Mouse (Mus musculus) lung, postnatal 10 days (tissue): ENCODE measurements around the gene Cdh1.
"Not testable (repeated sequence)": the region's sequence is repeated elsewhere in the genome, so short reads cannot be mapped to it uniquely, and the experiment has no call there.

Experiments
- DNase-seq: peaks from one replicate; pipeline ENCODE4 v3.0.0; 2021

Cdh1 gene

DNA sequence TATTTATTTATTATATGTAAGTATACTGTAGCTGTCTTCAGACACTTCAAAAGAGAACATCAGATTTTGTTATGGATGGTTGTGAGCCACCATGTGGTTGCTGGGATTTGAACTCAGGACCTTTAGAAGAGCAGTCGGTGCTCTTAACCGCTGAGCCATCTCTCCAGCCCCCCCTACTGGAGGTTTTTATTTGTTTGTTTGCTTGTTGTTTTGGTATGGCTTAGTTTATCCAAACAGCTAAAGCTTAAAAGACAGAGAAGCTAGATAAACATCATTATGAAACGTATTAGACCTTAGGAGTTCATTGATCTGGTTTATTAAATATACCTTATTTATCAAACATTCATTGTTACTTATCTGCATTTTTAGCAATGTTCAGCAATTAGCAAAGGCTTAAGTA is 7.5 kb upstream of the Cdh1 start:
- DNase-seq, result not testable (repeated sequence)

DNA sequence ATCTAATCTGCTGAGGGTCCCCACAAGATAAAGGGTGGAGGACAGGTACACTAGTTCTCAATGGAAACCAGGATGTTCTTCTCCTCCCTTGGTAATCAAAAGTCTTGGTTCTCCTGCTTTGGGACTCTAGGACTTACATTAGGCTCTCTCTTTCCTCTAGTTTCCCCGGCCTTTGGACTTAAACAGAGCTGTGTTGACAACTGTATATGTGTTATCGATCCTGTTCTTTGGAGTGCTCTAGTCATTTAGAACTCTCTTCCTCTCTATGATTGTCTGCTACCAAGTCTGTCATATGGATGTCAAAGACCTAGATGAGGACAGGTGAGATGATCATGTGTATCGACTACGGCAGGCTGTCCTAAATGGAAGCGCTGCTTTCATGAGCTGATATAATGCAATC is 6.1 kb upstream of the Cdh1 start:
- no peak for DNase-seq

DNA sequence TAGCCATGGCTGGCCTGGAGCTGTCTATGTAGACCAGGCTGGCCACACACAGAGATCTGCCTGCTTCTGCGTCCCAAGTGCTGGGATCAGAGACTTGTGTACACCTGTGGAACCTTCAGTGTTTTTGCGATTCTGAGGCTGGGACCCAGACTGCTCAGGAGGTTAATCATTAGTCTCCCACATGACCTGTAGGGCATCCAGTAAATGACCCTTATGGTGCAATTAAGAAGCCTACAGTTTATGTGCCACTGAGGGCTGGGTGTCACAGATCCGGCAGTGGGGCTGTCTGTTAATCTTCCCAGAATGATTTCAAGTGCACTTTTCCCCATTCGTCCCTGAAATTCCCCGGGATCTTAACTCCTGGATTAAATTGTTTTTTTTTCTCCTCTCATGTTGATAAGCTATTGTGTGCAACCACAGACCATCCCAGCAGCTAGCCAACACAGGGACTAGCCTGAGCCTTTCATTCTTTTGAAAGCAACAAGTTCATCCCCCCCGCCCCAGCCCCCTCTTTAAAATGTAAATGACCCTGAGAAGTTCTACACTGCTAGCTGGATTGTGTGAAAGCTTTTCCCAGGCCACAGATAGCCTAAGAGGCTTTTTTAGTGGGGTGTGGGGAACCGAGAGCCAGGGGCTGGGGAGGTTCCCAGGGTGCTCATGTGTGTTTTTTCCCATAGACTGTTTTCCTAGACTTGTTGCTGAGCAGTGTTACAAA is 3.7 kb upstream of the Cdh1 start:
- DNase-seq, result no peak

DNA sequence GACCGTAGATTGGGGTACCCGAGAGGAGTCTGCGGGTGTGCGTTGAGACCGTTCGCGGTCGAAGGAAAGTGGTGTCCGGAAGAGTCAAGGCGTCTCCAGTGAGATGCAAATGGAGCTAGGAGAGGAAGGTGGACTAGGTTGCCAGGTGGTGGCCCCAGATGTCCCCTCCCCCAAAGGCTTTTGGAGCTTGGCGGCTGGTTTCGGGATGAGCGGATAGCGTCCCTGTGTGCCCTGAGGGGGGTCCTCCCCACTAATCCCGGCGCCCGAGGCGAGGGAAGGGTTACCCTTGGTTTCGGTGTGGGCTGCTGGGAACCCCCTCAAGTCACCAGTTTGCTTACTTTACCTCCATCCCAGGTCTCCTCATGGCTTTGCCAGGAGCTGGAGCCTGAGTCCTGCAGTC is 782 bp downstream of the Cdh1 start:
- no peak for DNase-seq

DNA sequence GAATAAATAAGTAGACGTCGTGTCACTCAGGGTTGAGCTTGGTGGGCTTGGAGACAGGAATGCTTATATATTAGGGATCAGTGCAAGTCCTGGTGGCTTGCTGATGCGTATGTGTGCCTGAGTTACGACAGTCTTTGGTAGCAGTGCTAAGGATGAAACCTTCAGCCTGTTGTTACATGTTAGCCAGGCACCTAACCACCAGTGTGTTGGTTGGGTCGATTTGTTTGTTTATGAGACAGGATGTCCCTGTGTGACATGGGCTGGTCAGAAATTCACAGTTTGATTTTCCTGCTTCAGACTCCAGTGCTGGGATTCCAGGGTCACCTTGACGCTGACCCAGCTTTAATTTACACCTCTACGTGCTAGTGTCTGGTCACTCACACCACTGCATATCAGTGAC is 2.5 kb downstream of the Cdh1 start:
- DNase-seq, result no peak

DNA sequence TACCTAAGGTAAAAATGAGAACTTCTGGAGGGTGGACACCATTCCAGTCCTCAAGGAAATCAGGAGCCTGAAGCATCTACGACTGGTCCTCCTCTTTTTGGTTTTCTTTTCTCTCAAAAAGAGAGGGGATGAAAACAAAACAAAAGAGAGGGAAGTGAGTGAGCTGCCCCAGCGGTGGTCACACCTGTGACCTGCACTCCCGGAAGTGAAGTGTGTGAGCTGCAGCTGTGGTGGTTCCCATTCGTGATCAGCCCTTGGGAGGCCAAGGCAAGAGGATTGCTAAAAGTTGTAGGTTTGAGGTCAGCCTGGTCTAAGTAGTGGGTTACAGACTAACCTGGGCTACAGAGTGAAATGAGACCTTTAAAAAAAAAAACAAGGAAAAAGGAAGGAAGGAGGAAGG is 3.0 kb downstream of the Cdh1 start:
- no peak for DNase-seq

DNA sequence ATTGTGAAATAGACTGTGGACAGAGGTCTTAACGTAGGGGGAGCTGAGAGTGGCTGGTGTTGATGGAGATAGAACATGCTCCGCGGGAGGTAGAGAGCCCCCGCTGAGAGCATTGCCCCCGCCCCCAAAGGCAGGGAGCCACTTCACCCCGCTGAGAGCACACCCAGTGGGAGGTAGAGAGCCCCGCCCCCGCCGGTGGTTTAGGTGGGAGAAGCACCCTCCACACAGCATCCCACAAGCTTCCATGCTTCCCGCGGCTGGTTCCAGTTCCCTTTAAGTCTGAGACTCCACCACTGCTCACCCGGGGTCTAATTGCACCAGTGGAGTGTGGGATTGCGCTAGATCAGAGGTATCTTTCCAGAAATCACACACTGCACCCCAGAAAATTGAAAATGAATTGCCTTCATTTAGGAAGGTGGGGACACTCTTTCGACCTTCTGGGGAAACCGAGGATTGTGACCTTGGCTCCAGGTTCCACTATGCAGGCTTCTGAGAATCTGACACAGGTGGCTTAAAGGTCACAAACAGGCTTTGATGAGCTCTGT is 3.5 kb downstream of the Cdh1 start:
- no peak for DNase-seq

DNA sequence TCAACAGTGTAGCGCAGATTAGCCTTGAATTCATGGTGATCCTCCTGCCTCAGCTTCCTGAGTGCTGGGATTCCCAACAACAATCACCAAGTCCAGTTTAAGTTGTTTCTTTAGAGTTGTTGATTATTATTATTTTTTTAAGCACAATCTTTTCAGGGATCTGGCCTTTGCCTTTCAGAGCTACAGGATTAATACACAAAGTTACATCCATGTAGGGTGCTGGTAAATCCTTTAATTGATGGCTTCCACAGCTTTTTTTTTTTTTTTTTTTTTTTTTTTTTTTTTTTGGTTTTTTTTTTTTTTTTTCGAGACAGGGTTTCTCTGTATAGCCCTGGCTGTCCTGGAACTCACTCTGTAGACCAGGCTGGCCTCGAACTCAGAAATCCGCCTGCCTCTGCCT is 4.6 kb downstream of the Cdh1 start:
- not testable (repeated sequence) for DNase-seq

DNA sequence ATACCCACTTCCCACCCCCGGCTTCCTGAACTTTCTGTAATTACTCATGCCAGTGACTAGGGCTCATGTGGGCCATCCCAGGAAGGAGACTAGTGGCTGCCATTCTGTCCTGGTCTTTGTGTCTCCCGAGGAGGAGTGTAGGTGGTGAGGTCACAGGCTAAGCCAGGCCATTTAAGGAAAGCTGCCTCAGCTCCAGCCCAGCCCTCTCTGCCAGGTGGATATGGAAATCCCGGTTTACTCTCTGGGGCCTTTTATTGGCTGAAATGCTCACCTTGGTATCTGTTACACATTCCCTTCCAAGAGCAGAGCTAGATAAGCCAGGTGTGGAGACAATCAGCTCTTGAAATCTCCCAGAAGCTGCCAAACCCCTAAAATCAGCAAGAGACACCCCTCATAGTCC is 5.3 kb downstream of the Cdh1 start:
- no peak for DNase-seq

DNA sequence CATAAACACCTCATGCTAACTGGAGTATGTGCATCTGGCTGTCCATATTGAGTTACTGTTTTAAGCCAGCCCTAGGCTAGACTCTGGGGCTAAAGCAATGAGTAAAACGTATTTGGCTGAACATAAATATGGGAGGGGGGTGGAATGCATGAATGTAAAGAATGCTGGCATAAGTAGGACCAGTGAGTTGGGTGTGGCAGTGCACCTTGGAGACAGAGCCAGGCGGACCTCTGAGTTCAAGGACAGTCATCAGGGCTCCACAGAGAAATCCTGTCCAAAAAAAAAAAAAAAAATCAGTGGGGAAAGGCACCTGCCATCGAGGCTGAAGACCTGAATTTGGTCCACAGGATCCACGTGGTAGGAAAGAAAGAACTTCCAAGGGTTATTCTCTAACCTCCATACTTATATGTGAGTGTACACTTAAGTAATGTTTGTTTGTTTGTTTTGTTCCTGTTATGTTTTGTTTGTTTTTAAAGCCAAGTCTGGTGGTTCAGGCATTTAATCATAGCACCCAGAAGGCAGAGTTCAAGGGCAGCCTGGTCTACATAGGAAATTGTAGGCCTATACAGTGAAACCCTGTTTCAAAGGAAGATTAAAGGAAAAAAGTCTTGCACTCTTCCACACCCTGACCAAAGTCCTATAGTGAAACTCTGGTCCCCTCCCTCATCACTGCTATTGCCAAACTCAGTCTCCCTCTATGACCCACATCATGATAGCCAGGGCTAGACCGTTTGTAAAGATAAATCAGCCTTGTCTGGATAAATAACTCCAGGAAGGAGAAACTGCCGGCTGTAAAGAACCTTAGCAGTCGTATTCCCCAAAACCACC is 6.1 kb downstream of the Cdh1 start:
- DNase-seq, result no peak

DNA sequence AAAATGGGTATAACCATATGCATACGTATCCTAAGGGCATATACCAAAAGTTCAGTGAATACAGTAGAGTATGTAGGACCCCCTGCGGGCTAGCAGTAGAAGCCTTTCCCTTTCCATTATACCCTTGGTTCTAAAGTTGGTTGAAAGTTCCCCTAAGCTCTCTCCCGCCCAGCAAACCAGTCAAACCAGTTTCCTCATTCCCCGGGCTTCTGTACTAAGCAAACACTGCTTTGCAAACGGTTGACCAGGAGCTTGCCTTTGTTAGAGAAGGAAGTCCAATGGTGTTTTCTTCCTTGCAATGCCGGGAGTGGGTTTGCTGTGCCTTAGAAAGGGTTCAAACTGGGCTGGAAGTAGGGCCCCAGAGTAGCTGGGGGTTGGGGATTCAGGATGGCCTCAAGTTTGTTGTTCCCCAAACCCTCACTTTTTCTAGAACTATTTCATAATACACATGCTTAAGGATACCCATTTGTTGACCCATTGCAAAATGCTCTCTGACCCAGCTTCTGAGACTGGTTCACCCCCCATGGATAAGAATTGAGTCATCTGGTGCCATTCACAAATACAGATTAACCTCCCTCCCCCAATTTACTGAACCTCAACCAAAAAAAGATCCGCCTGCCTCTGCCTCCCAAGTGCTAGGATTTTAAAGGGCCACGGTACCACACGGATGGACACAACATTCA is 7.9 kb downstream of the Cdh1 start:
- peak; percentile 55 for DNase-seq

DNA sequence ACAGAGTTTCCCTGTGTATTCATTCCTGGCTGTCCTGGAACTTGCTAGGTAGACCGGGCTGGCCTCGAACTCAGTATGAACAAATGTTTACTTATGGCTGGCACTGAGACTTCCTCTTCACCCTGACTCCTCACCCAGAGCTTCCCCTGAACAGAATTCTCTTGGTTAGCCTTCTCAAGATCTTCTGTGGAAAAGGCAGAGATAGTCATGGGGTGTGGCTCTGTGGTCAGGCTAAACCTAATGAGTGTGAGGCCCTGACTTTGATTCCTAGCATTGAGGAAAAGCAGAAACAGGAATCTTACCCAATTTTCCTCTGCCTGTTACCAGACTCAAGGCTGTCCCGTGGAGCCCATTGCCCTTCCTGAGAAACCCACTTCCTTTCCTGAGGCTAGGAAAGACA is 8.9 kb downstream of the Cdh1 start:
- DNase-seq, result no peak

DNA sequence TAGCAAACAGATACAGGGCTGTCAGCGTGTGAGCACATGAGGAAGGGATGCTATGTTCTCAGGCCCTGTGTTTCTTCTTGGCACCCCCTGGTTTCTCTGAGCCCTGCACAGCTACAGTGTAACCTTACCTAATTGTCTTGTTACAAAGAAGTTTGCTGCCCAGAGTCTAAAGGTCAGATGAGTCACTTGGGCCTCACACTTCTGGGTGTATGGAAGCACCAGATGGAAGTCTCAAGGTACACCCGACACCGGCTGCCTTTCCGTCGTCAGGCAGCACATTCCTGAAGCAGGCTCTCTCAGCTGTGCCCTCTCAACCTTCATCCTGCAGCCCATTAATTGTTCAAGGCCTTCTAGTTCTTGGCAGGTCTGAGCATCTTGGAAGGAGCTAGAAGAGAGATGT is 11.6 kb downstream of the Cdh1 start:
- no peak for DNase-seq

DNA sequence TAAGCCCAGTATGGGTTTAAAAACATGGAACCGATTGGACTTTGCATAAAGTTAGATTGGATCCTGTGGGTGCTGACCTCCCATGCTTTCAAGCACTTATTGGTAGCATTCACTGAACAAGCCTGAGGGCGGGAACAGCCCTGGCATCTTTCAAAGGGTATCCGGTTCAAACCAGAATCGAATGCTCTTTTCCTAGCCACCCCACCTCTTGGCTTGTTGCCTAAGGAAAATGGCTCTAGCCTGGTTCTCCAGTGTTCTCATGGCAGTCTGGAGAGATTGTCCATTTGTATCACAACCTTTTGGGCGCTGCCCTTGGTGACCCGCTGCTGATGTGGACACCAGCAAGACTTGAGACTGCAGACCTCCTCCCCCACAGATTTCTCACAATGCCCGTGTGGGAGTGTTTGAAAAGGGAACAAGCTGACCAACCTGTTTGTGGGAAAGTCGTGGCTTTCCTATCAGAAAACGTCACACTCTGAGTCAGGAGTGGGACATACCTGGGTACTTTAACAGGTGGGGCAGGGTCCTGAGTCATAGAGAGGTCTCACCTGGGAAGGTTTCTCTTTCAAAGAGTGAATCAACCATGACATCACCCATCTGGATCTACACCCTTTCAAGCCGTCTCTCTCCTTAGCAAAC is 12.6 kb downstream of the Cdh1 start:
- peak; percentile 32 for DNase-seq

DNA sequence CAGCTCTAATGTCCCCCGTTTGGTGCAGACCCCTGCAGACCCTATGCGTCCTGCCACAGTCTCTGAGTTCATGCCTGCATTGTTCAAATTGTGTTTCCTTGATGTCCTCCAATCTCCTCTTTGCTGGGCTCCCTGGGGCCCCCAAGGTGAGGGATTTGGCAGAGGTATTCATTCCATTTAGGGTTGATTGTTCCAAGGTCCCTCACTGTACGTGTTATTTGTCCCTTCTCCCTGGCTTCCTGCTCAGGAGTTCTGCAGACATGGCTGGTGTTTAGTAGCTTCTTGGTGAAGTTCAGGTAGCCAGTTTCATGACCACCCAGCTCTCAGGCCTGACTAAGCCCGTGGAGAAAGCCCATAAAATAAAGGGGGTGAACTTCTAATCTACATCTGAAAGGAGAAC is 13.5 kb downstream of the Cdh1 start:
- no peak for DNase-seq

DNA sequence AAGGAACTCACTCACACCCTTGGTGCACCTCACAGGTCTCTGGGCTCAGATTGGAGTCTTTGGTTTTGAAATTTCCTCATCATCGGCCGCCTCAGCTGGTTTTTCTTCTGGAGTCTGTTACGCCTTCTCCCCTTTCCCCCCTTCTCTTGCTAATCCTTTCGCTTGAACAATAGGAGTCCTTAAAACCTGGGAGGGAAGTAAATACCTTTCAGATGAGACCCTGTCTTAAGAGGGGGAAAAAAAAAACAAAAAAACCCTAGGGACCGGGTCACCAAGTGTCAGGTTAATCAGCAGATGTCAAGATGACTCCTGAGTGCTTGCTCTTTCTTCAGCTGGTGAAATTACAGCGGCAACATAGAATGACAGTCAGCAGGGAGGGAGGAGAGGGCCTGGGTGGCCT is 14.0 kb downstream of the Cdh1 start:
- DNase-seq, result no peak

DNA sequence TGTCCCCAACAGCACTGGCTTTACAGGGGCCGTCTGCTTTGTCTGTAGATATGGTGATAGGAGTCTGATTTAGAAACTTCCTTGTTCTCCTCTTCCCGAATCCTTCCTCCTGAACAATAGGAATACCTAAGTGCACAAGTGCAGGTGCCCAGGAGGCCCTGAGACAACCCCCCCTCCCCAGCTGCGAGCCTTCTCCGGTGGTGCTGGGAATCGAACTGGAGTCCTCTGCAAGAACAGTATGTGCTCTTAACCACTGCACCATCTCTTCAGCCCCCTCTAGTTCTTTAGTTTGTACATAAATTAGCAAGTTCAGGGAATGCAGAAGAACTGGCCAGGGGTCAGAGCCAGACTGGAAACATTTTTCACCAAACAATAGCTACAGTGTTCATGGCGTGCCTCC is 14.7 kb downstream of the Cdh1 start:
- DNase-seq, result no peak

DNA sequence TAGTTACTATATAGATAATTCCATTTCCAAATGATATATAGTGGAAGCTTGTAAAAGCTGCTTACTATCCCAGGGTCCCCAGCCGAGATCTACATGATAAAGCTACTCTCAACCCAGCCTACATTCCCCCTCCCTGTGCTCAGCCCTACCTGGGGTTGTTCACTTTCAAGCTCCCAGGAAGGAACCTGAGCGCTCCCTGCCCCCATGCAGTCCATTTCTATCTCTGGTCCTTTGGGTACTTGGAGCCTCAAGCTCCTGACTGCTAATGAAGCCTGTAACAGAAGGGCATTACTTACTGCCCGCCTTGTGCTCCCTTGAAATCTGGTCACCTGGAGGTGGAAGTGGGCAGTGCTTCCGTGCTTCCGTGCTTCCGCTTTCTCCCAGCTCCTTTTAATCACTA is 15.2 kb downstream of the Cdh1 start:
- no peak for DNase-seq

DNA sequence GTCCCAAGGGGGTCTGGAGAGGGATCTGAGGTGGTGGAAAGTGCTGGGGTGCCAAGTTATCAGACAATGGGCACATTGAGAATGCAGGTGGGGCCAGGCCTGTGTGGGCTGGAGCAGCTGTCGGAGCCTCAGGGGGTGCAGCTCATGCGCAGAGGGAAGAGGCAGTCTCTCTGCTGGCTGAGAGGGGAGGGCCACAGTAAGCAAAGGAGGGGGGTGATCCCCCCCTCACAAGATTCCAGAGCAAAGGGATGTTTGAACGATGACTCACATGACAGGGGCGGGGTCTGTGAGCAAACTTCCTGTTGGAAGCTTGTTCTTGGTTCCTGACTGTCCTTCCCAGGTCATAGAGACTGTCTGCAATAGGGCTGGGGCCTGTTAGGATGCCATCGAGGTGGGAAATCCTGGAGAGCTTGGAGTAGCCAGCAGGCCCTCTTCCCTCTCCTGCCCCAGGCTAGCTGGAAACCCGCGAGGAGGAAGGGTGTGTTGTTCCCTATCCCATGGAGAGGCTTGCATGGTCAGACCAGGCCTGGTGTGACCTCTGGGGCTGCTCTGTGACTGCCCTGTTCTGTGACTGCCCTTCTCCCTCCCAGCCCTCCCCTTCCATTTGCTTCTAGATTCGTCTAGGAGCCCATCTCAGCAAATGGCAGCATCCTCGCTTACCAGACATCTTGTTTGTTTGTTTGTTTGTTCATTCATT is 16.5 kb downstream of the Cdh1 start:
- DNase-seq, result peak; percentile 88

DNA sequence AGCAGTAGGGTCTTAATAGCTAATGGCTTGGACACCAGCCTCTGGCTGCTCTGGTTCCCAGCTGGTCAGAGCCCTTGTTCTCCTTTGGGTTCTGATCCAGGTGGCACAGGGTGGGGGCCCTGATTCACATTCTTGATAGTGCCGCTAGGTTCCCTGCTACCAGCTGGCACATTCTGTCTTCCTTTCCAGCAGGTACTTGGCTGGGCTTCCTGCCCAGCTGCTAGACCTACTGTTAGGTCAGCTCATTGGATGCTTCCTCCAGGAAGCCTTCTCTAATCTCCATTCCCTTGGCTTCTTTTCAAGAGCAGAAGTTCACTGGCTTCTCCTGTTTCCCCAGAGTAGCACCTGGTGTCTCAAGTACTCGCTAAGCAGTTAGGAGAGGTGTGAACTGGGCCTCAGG is 17.3 kb downstream of the Cdh1 start:
- no peak for DNase-seq

DNA sequence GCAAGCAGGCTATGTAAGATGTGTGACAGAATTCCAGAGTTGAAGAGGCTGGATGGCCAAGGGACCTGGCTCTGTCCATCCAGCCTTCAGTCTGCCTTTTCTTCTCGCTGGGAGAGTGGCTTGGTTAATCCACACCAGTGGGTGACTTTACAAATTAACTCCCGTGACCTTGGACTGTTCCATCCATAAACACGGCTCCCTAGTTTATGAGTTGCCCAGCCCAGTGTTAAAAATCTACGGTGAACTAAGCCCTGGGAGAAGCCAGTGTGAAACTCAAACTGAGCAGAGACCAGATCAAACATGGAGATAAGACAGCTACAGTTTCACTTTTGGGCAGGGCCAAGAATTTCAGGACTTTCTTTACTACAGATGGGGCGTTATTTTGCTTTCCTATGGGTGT is 19.9 kb downstream of the Cdh1 start:
- DNase-seq, result no peak

DNA sequence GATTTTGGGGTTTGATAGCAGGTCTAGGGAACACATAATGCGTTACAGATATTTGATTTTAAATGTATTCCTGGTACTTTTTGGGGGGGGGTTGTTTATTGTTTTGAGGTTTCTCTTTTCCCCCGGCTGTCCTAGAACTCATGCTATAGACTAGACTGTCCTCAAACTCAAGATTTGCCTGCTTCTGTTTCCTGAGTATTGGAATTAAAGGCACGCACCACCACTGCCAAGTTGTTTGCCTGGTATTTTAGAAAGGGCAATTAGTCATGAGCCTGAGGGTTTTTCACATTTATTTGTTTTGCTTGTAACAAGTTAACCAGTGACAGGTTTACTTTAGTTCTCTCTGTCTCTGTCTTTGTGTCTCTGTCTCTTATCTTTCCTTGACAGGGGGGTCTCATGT is 20.3 kb downstream of the Cdh1 start:
- DNase-seq, result no peak

DNA sequence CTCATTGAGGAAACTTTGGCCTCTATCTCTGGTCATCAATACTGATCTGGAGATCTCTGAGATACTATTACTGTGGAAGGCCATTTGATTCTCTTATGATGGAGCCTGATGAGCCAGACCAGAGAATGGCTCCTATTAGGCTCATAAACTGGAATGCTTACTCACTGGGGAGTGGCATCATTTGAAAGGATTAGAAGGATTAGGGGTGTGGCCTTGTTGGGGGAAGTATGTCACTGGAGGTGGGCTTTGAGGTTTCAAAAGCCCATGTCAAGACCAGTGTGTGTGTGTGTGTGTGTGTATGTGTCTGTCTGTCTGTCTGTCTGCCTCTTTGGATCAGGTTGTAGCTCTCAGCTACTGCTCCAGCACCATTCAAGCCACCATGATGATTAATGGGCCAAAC is 20.8 kb downstream of the Cdh1 start:
- no peak for DNase-seq
